Mouse (Mus musculus) Patski (cell line): ENCODE data around the gene Cmya5. TPM values are rescaled to one million over a fixed set of nuclear protein-coding genes. Genes with fewer than 3 reads are reported as not detected.

Experiments used
- ATAC-seq: fragments of 100-300 bp; one replicate; pipeline ENCODE4 v1.8.0; 2021
- CTCF ChIA-PET: fragments of 350-600 bp; sonication (Branson Sonifier 250); formaldehyde crosslinking; loops from one replicate; lab custom pipeline; 2022; ENCODE audit warnings: inconsistent platforms; lab: Charles Lee
- POLR2A ChIA-PET: fragments of 350-600 bp; sonication (Branson Sonifier 250); formaldehyde crosslinking; loops from one replicate; lab custom pipeline; 2022; ENCODE audit warnings: antibody characterized with exemption, inconsistent platforms; lab: Charles Lee
- DNase-seq: peaks from one replicate; pipeline ENCODE4 v3.0.0-alpha.2; 2011; ENCODE audit warnings: low read depth, low spot score
- H3K27me3 ChIP-seq: fragments of 371-371 bp; one replicate; pipeline ENCODE4 v1.5.1; 2021
- CTCF ChIP-seq: fragments of 100-300 bp; IDR thresholded peaks from one replicate; pipeline ENCODE4 v1.5.1; 2021
- in situ Hi-C: fragments of 300-500 bp; cut with MboI; formaldehyde crosslinking; loops from 3 replicates; pipeline ENCODE4 v1.11.1; 2018; ENCODE audit warnings: low pct_unique_long_range_greater_than_20kb, mixed read lengths
- polyA plus RNA-seq: library from polyadenylated mRNA; unstranded; gene quantifications from one replicate; pipeline ENCODE4 v1.2.3, GENCODE M21; 2021

Gene Cmya5
- polyA plus RNA-seq, 1 experiment from 2014 or later, result not detected

DNA sequence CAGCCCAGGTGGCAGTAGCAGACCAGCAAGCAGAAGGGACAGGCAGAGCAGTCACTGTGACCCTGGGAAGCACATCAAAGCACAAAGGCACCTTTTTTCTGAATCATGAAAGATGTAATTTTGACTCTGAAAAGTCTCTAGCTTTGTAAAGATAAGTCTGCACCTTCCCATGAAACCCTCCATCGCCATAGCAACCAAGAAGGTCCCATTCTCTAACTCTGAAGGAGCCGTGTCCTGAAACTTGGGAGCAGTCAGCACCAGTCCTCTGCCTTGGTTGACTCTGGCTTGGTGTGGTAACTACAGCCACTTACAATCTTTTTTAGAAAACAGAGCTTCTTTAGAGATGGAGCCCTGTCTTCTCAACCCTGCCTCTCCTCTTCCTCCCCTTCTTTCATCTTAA, 119.7 kb downstream of the Cmya5 start:
- POLR2A ChIA-PET, result no interaction called here
- no peaks in the 10 kb centered on the region for H3K27me3 ChIP-seq
- in situ Hi-C loops, result no loop called here
- no peak for DNase-seq
- CTCF ChIA-PET, result no interaction called here
- no peak for TF ChIP-seq CTCF
- ATAC-seq, result no peak

DNA sequence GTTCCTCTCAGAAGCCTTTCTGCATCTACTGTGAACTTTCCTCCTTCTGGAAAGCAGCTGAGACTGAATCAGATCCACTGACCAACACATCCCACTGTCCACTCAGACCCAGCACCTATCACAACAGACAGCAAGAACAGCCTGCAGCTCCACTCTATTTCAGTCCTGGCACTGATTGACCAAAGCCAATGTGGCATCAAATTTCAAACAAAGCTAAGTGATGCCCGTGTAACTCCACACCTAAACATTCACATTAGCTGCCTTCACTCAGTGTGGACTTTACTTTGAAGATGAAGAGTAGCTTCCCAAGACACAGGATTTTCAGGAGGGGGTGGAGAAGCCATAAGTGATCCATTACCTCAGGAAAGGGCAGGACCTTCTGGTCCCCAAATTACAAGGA, 122.4 kb downstream of the Cmya5 start:
- no peak for DNase-seq
- no peak for TF ChIP-seq CTCF
- POLR2A ChIA-PET, result no interaction called here
- in situ Hi-C loops, result no loop called here
- ATAC-seq, result no peak
- CTCF ChIA-PET, result no interaction called here
- no peaks in the 10 kb centered on the region for H3K27me3 ChIP-seq

DNA sequence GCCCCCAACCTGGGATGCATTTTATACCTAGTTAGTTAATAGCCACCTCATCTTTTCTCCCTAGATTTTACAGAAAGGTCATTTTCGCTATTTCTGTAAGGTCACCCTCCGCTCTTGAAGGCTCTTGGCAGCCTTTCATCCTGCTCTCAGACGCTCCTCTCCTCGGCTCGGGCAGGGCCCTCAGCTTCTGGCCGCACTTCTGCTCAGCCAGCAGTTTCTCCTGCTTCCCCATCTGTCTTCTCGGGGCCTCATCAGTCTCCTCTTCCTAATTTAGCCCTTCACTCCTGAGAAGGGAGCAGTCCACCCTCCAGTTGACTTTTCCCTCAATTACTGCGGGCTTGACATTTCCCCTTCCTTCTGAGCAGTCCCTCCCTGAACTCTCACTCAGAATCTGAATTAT, 131.6 kb downstream of the Cmya5 start:
- ATAC-seq (no peak), DNase-seq (no peak)
- no peak for TF ChIP-seq CTCF
- ChIA-PET CTCF (no interaction called here), POLR2A (no interaction called here)
- in situ Hi-C loops, result no loop called here
- H3K27me3 ChIP-seq, result no peaks in the 10 kb centered on the region

DNA sequence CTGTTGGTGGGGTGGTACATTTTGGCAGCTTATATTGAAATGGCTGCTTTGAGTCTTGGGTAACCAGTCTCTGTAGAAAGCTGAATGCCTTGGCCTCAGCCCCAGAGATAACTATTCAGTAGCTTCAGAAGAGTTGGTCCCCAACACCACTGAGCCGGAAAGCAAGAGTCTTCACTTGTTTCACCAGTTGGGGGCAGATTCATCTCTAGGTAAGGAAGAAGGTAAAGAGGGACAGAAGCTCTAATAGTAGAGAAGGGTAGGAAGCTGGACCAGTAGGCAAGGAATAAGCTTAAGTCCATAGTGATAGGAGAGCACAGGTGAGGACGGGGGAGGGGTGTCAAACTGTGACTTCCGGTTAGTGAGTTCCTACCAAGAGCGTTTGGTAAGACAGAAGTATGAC, 133.2 kb downstream of the Cmya5 start:
- ChIA-PET CTCF (interaction anchor here (1.7 kb wide), 1 partner anchor 10 kb away, joined by 3 read pairs; no protein-coding TSS in a partner anchor), POLR2A (no interaction called here)
- in situ Hi-C loops, result no loop called here
- ATAC-seq, result no peak
- no peak for DNase-seq
- no peak for TF ChIP-seq CTCF
- no peaks in the 10 kb centered on the region for H3K27me3 ChIP-seq

DNA sequence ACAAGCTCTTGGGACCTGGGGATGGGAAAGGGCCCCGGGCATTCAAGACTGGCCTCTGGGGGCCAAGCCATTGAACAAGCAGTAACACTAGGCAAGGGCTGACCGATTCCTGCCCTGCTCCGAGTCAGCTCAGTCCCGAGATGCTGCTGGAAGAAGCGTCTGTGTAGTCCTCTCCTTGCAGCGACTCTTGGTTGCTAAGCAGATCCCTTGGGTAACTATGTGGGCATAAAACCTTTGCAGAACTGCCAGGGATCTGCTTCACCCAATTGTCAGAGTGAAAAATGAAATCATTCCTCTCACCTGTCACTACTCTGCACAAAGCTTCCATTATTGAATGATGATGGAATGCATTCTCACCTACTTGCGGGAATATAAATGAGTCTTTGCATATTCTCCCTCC, 134.0 kb downstream of the Cmya5 start:
- DNase-seq, result no peak
- CTCF ChIA-PET, result interaction anchor here (1.7 kb wide), 1 partner anchor 10 kb away, joined by 3 read pairs; no protein-coding TSS in a partner anchor
- in situ Hi-C loops, result no loop called here
- ATAC-seq, result no peak
- H3K27me3 ChIP-seq, result no peaks in the 10 kb centered on the region
- no peak for TF ChIP-seq CTCF
- POLR2A ChIA-PET, result no interaction called here

DNA sequence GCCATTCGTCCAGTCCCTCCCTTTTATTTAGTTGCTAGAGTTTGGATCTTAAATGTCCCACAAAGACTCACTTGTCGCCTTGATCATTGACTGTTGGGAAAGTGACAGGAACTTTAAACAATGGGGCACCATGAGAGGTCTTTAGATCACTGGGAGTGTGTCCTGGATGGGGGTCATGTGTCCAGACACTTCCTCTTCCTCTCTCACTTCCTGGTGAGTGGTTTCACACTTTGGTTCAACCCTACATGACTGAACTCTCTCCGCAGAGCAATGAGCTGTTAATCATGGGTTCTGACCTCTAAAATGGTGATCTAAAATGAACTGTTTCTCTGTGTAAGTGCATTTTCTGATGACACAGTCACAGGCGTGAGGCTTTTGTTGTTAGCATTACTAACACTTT, 137.4 kb downstream of the Cmya5 start:
- ATAC-seq (no peak), DNase-seq (no peak)
- POLR2A ChIA-PET, result no interaction called here
- CTCF ChIA-PET, result interaction anchor here (1.9 kb wide), 1 partner anchor 20 kb away, joined by 5 read pairs; no protein-coding TSS in a partner anchor
- peaks cover 11% of the 10 kb centered on the region for H3K27me3 ChIP-seq
- in situ Hi-C loops, result loop anchor here (5.0 kb wide), 1 partner anchor 65 kb away; no protein-coding TSS in a partner anchor
- no peak for TF ChIP-seq CTCF

DNA sequence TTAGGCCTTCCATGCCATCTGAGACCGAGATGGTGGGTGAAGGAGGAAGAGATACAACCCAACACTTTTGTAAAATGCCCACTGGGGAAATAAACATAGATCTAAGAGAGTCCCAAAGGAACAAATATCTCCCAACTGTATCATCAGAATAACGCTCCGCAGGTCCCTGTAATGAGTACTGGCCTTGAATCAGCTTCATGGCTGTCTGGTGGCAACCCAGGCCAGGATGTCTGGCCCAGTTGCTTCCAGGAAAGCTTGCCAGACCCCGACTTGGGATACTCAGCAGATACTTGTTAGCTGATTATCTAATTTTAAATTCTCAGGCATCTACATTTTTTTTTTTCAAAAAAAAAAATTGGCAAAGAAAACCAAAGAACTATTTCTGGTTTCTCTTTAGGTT, 138.2 kb downstream of the Cmya5 start:
- peaks cover 11% of the 10 kb centered on the region for H3K27me3 ChIP-seq
- no peak for DNase-seq
- ChIA-PET CTCF (no interaction called here), POLR2A (no interaction called here)
- no peak for TF ChIP-seq CTCF
- ATAC-seq, result no peak
- in situ Hi-C loops, result loop anchor here (5.0 kb wide), 1 partner anchor 66 kb away; no protein-coding TSS in a partner anchor

DNA sequence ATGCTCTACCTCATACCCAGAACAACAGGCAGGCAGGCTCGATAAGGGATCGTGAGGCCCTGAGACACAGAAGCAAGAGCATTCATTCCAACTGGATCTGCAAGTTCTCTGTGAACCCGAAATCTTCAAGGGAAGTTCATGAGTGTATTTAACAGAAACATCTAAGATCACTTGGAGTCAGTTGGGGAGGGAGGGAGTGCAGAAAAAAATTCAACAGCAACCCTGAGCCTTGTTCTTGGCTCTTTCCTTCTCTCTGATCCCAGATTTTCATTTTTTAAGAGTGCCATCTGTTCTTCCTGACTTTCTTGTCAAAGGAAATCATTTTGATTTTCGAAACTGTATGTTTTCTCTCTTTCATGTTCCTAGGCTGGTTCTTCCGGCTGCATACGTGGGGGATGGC, 140.5 kb downstream of the Cmya5 start:
- peaks cover 11% of the 10 kb centered on the region for H3K27me3 ChIP-seq
- ATAC-seq (no peak), DNase-seq (no peak)
- POLR2A ChIA-PET, result no interaction called here
- CTCF ChIA-PET, result no interaction called here
- in situ Hi-C loops, result no loop called here
- no peak for TF ChIP-seq CTCF

DNA sequence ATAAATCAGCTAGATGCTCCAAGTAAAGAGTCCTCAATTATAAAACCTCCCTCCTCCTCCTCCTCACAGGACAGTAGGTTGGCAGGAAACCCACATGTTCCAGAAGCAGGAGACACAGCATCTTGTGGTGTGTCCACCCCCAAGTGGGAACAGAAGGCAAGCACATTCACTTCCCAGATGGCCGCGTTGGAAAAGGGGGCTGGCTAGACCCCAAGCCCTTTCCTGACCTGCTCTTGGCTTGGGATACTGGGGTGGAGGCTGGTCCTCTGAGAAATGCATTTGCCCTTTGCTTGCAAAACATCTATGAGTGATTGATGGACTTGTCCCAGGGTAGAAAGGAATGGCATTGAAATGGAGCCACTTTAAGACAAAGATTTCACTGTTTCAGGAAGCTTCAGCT, 142.1 kb downstream of the Cmya5 start:
- POLR2A ChIA-PET, result no interaction called here
- in situ Hi-C loops, result no loop called here
- ATAC-seq (no peak), DNase-seq (no peak)
- peaks cover 11% of the 10 kb centered on the region for H3K27me3 ChIP-seq
- CTCF ChIA-PET, result no interaction called here
- TF ChIP-seq CTCF, result no peak

DNA sequence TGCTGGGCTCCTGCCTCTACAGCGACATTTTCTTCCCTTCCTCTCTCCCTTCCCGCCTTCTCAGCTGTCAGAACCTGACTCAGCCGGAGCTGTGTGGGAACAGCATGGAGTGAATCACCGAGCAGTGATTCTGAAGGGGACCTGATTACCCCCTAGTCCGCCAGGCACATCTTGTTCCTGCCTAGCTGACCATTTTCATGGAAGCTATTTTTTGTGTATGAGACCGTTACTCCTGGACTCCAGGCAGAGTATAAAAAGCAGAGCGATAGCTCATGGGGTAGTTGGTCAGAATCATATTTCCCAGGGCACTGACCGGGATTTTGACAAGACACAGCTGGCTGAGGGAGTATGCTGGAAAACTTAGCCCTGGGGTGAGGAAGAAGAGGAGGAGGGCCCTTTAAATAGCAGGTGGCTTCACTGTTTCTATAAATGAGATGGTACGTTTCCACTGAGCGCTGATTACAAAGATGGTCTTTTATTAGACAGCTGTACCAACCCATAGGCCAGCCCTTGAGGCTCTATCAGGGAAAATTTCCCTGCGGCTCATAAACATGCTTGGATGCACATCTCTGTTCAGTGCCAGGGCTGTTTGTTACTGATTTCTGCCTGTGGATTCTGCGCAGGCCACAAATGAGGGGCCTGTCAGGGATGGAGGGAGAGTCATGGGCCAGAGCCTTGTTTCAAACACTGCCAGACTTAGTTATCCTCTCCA, 143.7 kb downstream of the Cmya5 start:
- in situ Hi-C loops, result no loop called here
- DNase-seq, result no peak
- POLR2A ChIA-PET, result no interaction called here
- CTCF ChIA-PET, result interaction anchor here (1.2 to 2.1 kb wide), 3 partner anchors 10 to 242 kb away, joined by 3 to 7 read pairs (median 4); no protein-coding TSS in a partner anchor
- no peak for ATAC-seq
- H3K27me3 ChIP-seq, result peaks cover 11% of the 10 kb centered on the region
- TF ChIP-seq CTCF, result no peak

DNA sequence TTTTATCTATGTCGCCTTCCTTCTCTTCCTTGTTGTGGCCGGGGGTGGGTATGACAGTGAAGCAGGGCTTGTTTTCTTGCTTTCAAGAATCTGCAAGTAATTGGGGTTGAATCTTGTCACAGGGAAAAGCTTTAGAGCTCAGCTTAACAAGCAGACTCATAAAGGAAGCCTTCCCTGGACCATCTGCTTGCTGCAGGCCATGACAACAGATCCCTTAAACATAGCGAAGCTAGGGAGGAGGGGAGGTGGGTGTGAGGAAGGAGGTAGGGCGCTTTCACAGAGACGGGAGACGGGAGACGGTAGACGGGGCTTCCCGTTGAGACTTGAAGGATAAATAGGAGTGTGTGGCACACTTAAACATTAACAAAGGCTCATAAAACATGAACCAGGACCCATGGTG, 144.7 kb downstream of the Cmya5 start:
- ATAC-seq, result no peak
- CTCF ChIA-PET, result interaction anchor here (1.2 to 2.1 kb wide), 2 partner anchors 13 to 243 kb away, joined by 4 to 7 read pairs; no protein-coding TSS in a partner anchor

More for the DNA sequence above, 144.7 kb downstream of the Cmya5 start:
- peaks cover 11% of the 10 kb centered on the region for H3K27me3 ChIP-seq
- TF ChIP-seq CTCF, result no peak
- in situ Hi-C loops, result loop anchor here (25.0 kb wide), 2 partner anchors 238 to 612 kb away; no protein-coding TSS in a partner anchor
- DNase-seq, result no peak
- POLR2A ChIA-PET, result no interaction called here
